In genomic region chr3:146918323-146918722, GRCm38 (mm10) we compare ENCODE assay signal across 8 mouse cellular contexts.
DNase-seq lines count a peak whose midpoint lies in the region; ATAC-seq lines count a peak whose summit lies in the region.
"Had no signal": no experiment of that assay in that cellular context is flagged by ENCODE, and none has a peak within 500 bp of the region (broad histone marks: within the 10 kb centered on the region; RNA-seq: fewer than 3 reads in every experiment).

No protein-coding gene starts in this region.

- H3K9me3 ChIP-seq in forebrain, embryonic 12.5 days = no peaks in the 10 kb centered on the region
- H3K9me3 ChIP-seq: stomach, embryonic 15.5 days had no signal

- H3K36me3 ChIP-seq in forebrain, embryonic 12.5 days (replicated peaks) = no peaks in the 10 kb centered on the region
- H3K36me3 ChIP-seq: stomach, embryonic 15.5 days had no signal

- no peak overlapping the region for H3K27ac ChIP-seq in forebrain, embryonic 12.5 days
- H3K27ac ChIP-seq: stomach, embryonic 15.5 days had no signal

- no peak for ATAC-seq in erythroid progenitor cell, adult 5-6 weeks (replicated peaks; ENCODE audit: low FRiP score, poor library complexity, severe bottlenecking)
- ATAC-seq in forebrain, embryonic 12.5 days (ENCODE audit: low FRiP score) = no peak

- H3K9ac ChIP-seq in forebrain, embryonic 12.5 days = no peak overlapping the region
- H3K9ac ChIP-seq: stomach, embryonic 15.5 days had no signal

- DNase-seq in lung, postnatal 36 days = peak; percentile 15
- DNase-seq in lung, adult 18-20 months = no peak
- DNase-seq in cerebellum, adult 9-10 months = peak; percentile 77
- peak; percentile 72 to 79 for DNase-seq in layer of hippocampus, postnatal 10 days (ENCODE audit: low spot score in 2 of 2)
- DNase-seq in right cerebral cortex, postnatal 4 days = peak; percentile 22

- H3K4me1 ChIP-seq in forebrain, embryonic 12.5 days = no peaks in the 10 kb centered on the region
- H3K4me1 ChIP-seq: stomach, embryonic 15.5 days had no signal

- WGBS in forebrain, embryonic 12.5 days = 75% methylated on average over 11 of the region's 11 CpGs

- no peak overlapping the region for H3K4me3 ChIP-seq in forebrain, embryonic 12.5 days (replicated peaks)
- H3K4me3 ChIP-seq: stomach, embryonic 15.5 days had no signal

- no peaks in the 10 kb centered on the region for H3K27me3 ChIP-seq in forebrain, embryonic 12.5 days
- H3K27me3 ChIP-seq: stomach, embryonic 15.5 days had no signal

- H3K4me2 ChIP-seq in forebrain, embryonic 12.5 days = no peak overlapping the region
- H3K4me2 ChIP-seq: stomach, embryonic 15.5 days had no signal

Comparison
In these comparisons a context has a peak if more than half of its experiments do, and no peak if none do; other contexts are left out.
1. DNase-seq: peak in lung, postnatal 36 days (single experiment), cerebellum, adult 9-10 months (single experiment), layer of hippocampus, postnatal 10 days (2 of 2) and right cerebral cortex, postnatal 4 days (single experiment); none in lung, adult 18-20 months (0 of 2).